Mouse (Mus musculus) limb, embryonic 12.5 days (tissue): ENCODE measurements around the gene Nudt4. TPM values are rescaled to one million over a fixed set of nuclear protein-coding genes. Genes with fewer than 3 reads are reported as not detected.

Experiments
- ATAC-seq: fragments of 200-750 bp; cut with Nextera tagmentation; 2 replicates; pipeline ENCODE4 v1.8.0; 2017; ENCODE audit warnings: low read depth, moderate TSS enrichment; ENCODE audit not compliant: insufficient number of reproducible peaks, insufficient read depth, low FRiP score, low TSS enrichment
- H3K27ac ChIP-seq: fragments of 300-500 bp; sonication (generic); 2 replicates; pipeline ENCODE4 v1.5.1; 2016; ENCODE audit warnings: mild to moderate bottlenecking, moderate library complexity
- H3K27me3 ChIP-seq: fragments of 300-500 bp; sonication (generic); 2 replicates; pipeline ENCODE4 v1.6.1; 2016; ENCODE audit warnings: mild to moderate bottlenecking, moderate library complexity
- H3K36me3 ChIP-seq: fragments of 300-500 bp; sonication (generic); 2 replicates; pipeline ENCODE4 v1.6.1; 2016; ENCODE audit warnings: mild to moderate bottlenecking, moderate library complexity
- H3K4me1 ChIP-seq: fragments of 300-500 bp; sonication (generic); replicated peaks from 2 replicates; pipeline ENCODE4 v1.6.1; 2016
- H3K4me2 ChIP-seq: fragments of 300-500 bp; sonication (generic); 2 replicates; pipeline ENCODE4 v1.6.1; 2016; ENCODE audit warnings: mild to moderate bottlenecking, moderate library complexity
- H3K4me3 ChIP-seq: fragments of 300-500 bp; sonication (generic); replicated peaks from 2 replicates; pipeline ENCODE4 v1.5.1; 2016; ENCODE audit warnings: mild to moderate bottlenecking
- H3K9ac ChIP-seq: fragments of 300-500 bp; sonication (generic); replicated peaks from 2 replicates; pipeline ENCODE4 v1.6.1; 2016; ENCODE audit warnings: mild to moderate bottlenecking, moderate library complexity
- H3K9me3 ChIP-seq: fragments of 300-500 bp; sonication (generic); 2 replicates; pipeline ENCODE4 v1.6.1; 2016; ENCODE audit warnings: mild to moderate bottlenecking, moderate library complexity
- WGBS: fragments of 180-500 bp; shearing (Covaris S2); methylation state at CpG from one replicate; pipeline ENCODE4 v1.1.7; 2016; 5-methylcytosine and 5-hydroxymethylcytosine counted together
- polyA plus RNA-seq: library from polyadenylated mRNA; unstranded; fragments of >200 nt; fragmentation: Nextera tagmentation; extraction: Ambion mirVana; gene quantifications from 2 replicates; pipeline ENCODE4 v1.2.1, GENCODE M21; 2016

The Nudt4 gene
- polyA plus RNA-seq, 1 experiment from 2014 or later = 111 TPM

GRCm38 (mm10) chr10:95514656-95515292 lies 49.2 kb downstream of the Nudt4 start, which contains the start of gene Ube2n:
Ube2n (plus strand) TSS chr10:95515145.
- under 1% methylated on average over 80 of the region's 81 CpGs for WGBS
- Histone ChIP-seq H3K36me3 (peaks cover 5% of the 10 kb centered on the region; the same call in 1 of the 2 replicates), H3K4me3 (peak within 1 kb of the TSS; percentile 99), H3K9ac (peak within 1 kb of the TSS; percentile 97), H3K27me3 (no peaks in the 10 kb centered on the region), H3K27ac (peak within 1 kb of the TSS; percentile 99), H3K4me1 (peaks cover 15% of the 10 kb centered on the region), H3K4me2 (peak within 1 kb of the TSS; percentile 67), H3K9me3 (no peaks in the 10 kb centered on the region)
- peak; percentile 96 for ATAC-seq

DNA sequence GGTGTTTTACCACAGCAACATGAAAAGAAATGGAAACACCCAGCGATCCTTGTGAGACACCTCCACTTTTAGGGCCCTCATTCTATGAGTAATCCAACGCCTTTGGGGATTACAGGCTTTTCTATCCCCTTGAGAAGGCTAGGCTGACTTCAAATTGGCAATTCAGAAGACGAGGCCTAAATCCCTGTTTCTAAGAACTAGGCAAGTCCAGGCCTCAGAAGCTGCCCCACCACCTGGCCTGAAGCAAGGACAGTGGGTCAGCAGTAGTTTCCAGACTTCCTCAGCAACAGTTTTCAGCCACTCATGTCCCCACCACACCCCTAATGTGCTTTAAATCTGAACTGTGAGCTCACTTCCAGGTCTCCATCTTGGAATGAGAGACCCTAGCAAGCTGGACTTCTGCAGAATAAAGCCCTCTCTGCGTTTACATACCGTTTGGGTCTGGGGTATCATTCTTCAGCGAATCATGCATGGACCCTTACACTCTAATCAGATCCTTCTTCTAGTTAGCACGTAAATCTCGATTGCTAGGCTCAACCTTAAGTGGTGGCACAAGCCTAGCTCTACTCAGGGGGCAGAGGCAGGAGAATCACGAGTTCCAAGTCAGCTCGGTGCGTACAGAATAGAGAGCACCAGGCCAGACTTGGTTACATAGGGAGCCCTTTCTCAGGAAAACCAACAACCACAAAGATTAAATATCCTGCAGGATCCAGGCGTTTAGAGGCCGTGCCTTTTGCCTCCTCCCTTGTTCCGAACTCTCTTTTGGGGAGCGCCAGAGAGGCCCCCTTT lies 50.0 kb downstream of the Nudt4 start:
- peak overlapping the region; percentile 99 for H3K4me3 ChIP-seq
- H3K9me3 ChIP-seq = no peaks in the 10 kb centered on the region
- H3K4me2 ChIP-seq = peak overlapping the region; percentile 63
- WGBS = 33% methylated on average over 15 of the region's 15 CpGs
- H3K27me3 ChIP-seq = no peaks in the 10 kb centered on the region
- peaks cover under 1% of the 10 kb centered on the region; the same call in 1 of the 2 replicates for H3K36me3 ChIP-seq
- H3K27ac ChIP-seq = peak overlapping the region; percentile 99
- H3K9ac ChIP-seq = peak overlapping the region; percentile 97
- ATAC-seq = peak; percentile 6; the same call in 1 of the 2 replicates
- H3K4me1 ChIP-seq = peaks cover 15% of the 10 kb centered on the region

GRCm38 (mm10) chr10:95512635-95513034 lies 51.3 kb downstream of the Nudt4 start:
- no peaks in the 10 kb centered on the region for H3K9me3 ChIP-seq
- WGBS = 75% methylated on average over 8 of the region's 8 CpGs
- H3K27ac ChIP-seq = no peak overlapping the region
- H3K4me2 ChIP-seq = no peak overlapping the region
- H3K27me3 ChIP-seq = no peaks in the 10 kb centered on the region
- H3K4me3 ChIP-seq = no peak overlapping the region
- H3K36me3 ChIP-seq = no peaks in the 10 kb centered on the region
- H3K4me1 ChIP-seq = peaks cover 12% of the 10 kb centered on the region
- ATAC-seq = no peak
- H3K9ac ChIP-seq = no peak overlapping the region

DNA sequence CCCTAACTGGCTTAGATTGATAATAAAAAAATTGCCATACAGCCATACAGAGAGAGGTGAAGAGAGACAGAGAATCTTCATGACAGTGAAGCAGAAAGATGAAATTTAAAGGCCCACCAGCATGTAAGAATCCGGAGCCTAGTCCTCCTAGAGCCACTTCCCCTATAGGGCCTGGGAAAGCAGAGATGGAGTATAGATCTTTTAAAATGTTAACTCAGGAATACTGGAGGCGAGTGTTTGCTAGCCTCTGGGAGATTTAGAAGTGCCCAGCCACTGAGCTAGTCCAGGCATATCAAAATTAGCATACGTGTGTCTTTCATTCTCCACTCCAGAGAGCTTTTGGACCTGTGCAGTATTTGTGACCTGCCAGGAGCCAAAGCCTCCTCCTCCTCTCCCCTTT lies 54.7 kb downstream of the Nudt4 start:
- Histone ChIP-seq H3K4me1 (0 out of 2 replicates have a peak, but pooled peaks cover 3% of the 10 kb centered on the region), H3K36me3 (no peaks in the 10 kb centered on the region), H3K9me3 (no peaks in the 10 kb centered on the region), H3K4me2 (no peak overlapping the region), H3K4me3 (no peak overlapping the region), H3K27ac (no peak overlapping the region), H3K27me3 (no peaks in the 10 kb centered on the region), H3K9ac (no peak overlapping the region)
- ATAC-seq = no peak
- WGBS = 85% methylated on average over 3 of the region's 3 CpGs

GRCm38 (mm10) chr10:95508793-95509192 lies 55.2 kb downstream of the Nudt4 start:
- H3K4me3 ChIP-seq = no peak overlapping the region
- H3K36me3 ChIP-seq = no peaks in the 10 kb centered on the region
- H3K27me3 ChIP-seq = no peaks in the 10 kb centered on the region
- no peak overlapping the region for H3K9ac ChIP-seq
- no peak for ATAC-seq
- 85% methylated on average over 6 of the region's 6 CpGs for WGBS
- no peaks in the 10 kb centered on the region for H3K9me3 ChIP-seq
- no peak overlapping the region for H3K4me2 ChIP-seq
- no peaks in the 10 kb centered on the region for H3K4me1 ChIP-seq
- no peak overlapping the region for H3K27ac ChIP-seq

DNA sequence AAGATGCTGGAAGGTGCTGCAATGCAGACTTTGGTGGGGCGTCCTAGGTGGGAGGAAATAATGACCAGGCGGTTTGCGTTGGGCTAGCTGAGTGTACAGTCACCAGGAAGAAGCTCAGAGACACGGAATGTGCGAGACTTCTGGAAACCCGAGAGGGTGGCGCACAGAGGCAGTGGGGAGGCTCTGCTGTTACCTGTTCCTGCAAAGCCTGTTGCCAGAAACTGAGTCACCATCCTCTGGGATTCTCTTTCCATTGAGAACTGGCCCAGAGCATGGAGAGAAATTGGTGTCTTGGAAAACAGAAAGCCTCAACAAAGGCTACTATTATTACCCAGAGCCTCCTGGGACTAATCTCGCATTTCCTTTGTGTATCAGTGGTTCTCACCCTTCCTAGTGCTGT lies 55.8 kb downstream of the Nudt4 start:
- Histone ChIP-seq H3K27ac (no peak overlapping the region), H3K4me2 (no peak overlapping the region), H3K9me3 (no peaks in the 10 kb centered on the region), H3K36me3 (no peaks in the 10 kb centered on the region), H3K9ac (no peak overlapping the region), H3K27me3 (no peaks in the 10 kb centered on the region), H3K4me3 (no peak overlapping the region), H3K4me1 (no peaks in the 10 kb centered on the region)
- no peak for ATAC-seq
- 86% methylated on average over 8 of the region's 8 CpGs for WGBS

DNA sequence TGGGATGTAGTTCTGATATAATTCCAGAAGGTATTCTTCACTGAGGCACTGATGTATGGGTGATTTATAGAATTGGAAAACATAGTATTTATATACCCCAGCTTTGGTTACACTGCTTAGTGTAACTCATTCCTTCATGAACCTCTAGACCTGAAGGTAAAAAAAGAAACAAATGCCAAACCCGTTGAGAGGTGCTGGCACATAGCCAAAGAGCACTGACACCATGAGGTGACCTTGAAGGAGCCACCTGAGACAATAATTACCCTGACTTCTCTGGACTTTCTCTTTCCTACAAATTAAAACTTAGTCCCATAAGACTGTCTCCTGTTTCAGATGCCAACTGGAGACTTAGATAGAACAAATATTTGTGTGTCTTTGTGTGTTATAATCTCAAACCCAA lies 59.6 kb downstream of the Nudt4 start:
- no peaks in the 10 kb centered on the region for H3K9me3 ChIP-seq
- 31% methylated on average over 1 of the region's 1 CpGs for WGBS
- H3K4me3 ChIP-seq = no peak overlapping the region
- H3K4me2 ChIP-seq = no peak overlapping the region
- no peak for ATAC-seq
- no peak overlapping the region for H3K9ac ChIP-seq
- H3K27ac ChIP-seq = no peak overlapping the region
- H3K27me3 ChIP-seq = no peaks in the 10 kb centered on the region
- H3K36me3 ChIP-seq = no peaks in the 10 kb centered on the region
- peaks cover 9% of the 10 kb centered on the region for H3K4me1 ChIP-seq

DNA sequence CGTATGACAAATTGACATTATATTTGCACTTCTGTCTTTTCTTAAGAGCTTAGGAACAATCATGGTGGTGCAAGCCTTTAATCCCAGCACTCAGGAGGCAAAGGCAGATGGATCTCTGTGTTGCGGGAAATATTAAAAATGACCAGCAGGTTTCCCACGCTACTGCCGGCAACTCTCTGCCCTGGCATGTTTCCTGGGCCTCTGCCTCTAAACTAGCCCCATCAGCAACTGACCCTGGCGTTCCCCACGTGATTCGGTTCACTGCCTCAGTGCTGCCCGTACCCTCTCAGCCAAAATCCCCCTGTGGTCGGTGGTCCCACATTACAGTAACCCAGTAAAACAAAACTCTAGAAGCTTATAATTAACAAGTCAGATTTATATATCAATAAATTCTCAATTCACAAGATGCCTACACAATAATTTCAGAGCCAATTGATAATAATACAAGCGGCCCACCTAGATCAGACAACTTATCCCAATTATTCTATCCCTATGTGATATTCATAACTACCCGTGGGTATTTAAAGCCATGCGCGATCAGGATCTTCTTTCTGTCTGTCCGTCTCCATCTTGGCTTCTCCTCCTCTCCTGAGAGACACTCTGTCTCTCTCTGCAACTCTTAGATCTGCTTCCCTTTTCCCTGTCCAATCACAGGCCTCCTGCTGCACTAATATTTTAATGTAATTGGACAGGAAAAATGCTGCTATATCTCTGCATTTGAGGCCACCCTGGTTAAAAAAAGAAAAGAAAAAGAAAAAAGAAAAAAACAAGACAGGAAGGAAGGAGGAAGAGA lies 60.3 kb downstream of the Nudt4 start:
- Histone ChIP-seq H3K27me3 (no peaks in the 10 kb centered on the region), H3K4me3 (no peak overlapping the region), H3K27ac (no peak overlapping the region), H3K4me2 (no peak overlapping the region), H3K4me1 (peaks cover 9% of the 10 kb centered on the region), H3K9me3 (no peaks in the 10 kb centered on the region), H3K9ac (no peak overlapping the region), H3K36me3 (no peaks in the 10 kb centered on the region)
- 87% methylated on average over 14 of the region's 14 CpGs for WGBS
- ATAC-seq = no peak

DNA sequence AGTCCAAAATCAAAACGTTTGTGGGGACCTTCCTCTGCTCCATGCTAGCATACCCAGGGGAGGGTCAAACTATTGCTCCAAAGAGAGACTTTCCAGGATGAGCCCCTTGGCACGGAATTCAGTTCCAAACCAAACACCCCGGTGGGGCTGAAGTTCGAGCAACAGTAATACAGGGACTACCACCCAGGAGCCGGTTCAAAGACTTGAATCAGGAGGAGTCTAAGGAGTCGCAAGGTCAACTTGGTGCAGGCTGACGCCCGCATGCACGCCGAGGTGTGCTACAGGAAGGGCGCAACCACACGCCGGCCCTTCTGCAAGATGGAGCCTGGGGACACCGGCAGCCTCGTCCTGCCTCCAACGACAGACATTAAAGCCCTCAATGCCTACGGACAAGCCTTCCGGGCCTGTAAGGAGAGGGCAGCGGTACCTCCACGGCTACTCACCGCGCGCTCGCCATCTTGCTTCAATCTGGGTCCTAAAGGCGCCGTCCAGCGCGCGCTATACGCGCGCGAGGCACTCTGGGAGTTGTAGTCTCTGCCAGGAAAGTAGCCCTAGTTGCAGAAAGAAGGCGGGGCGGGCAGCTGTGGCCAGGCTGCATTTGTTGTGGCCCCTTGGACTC lies 62.4 kb downstream of the Nudt4 start, which contains the start of gene Mrpl42:
TSS of gene Mrpl42 (minus strand) at position 478 of the 619 bp plus-strand sequence.
- Histone ChIP-seq H3K27ac (peak within 1 kb of the TSS; percentile 87), H3K36me3 (peaks cover 18% of the 10 kb centered on the region), H3K4me3 (peak within 1 kb of the TSS; percentile 76), H3K4me1 (peaks cover 9% of the 10 kb centered on the region), H3K9me3 (no peaks in the 10 kb centered on the region), H3K4me2 (peak within 1 kb of the TSS; percentile 65), H3K9ac (peak within 1 kb of the TSS; percentile 86), H3K27me3 (no peaks in the 10 kb centered on the region)
- ATAC-seq = peak; percentile 91
- WGBS = under 1% methylated on average over 35 of the region's 35 CpGs

- peak overlapping the region; percentile 87 for H3K27ac ChIP-seq
- WGBS = under 1% methylated on average over 7 of the region's 7 CpGs
- H3K27me3 ChIP-seq = no peaks in the 10 kb centered on the region
Observed at GRCm38 (mm10) chr10:95501033-95501432, 62.9 kb downstream of the Nudt4 start.

More at GRCm38 (mm10) chr10:95501033-95501432, 62.9 kb downstream of the Nudt4 start:
- ATAC-seq = no peak
- Histone ChIP-seq H3K9ac (peak overlapping the region; percentile 86), H3K9me3 (no peaks in the 10 kb centered on the region), H3K4me2 (peak overlapping the region; percentile 65), H3K4me1 (peaks cover 9% of the 10 kb centered on the region), H3K36me3 (peaks cover 19% of the 10 kb centered on the region), H3K4me3 (peak overlapping the region; percentile 76)
